Mouse (Mus musculus): ENCODE measurements at regions not wholly inside any gene's neighbourhood (a gene's known extent, or its start where the extent isn't known, plus 50 kb on each side); places are given as distances from the start of the nearest gene placed in this dataset.

DNA sequence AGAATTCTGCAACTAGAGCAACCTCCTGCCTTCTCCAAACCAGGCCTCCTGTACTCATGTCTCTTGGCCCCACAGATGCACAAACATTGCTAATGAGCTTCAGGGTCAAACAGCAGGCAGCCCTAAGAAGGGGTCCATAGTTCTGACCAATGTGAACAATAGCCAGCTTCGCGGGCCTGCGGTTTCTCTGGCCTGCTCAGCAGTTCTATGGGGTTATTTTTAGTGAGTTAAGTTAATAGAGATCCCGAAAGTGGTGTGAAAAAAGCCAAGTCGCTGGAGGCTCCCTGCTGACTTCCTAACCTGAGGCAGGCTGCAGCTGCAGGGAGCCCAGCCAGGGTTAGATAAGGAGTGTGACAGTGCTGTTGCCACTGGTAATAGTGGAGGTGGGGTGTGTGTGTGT lies 106.6 kb downstream of the Pdcd6ip start:
- H3K27ac ChIP-seq (ENCODE audit: low read depth, low read length) = no peak overlapping the region
- no peak overlapping the region for H3K4me3 ChIP-seq (ENCODE audit: low read length)
- H3K4me2 ChIP-seq (ENCODE audit: low read length) = no peak overlapping the region
- WGBS = 7% methylated on average over 5 of the region's 5 CpGs
- no peaks in the 10 kb centered on the region for H3K9me3 ChIP-seq (ENCODE audit: control insufficient read depth, low read length)
- H3K36me3 ChIP-seq (ENCODE audit: control insufficient read depth, insufficient read depth, low read length) = no peaks in the 10 kb centered on the region
- no peaks in the 10 kb centered on the region for H3K4me1 ChIP-seq (ENCODE audit: control insufficient read depth, insufficient read depth, low read depth, low read length)
- no peak overlapping the region for H3K9ac ChIP-seq (ENCODE audit: low read depth, low read length)
- no peak for ATAC-seq
- no peaks in the 10 kb centered on the region for H3K27me3 ChIP-seq (replicated peaks; ENCODE audit: control insufficient read depth, insufficient read depth, low read length)

DNA sequence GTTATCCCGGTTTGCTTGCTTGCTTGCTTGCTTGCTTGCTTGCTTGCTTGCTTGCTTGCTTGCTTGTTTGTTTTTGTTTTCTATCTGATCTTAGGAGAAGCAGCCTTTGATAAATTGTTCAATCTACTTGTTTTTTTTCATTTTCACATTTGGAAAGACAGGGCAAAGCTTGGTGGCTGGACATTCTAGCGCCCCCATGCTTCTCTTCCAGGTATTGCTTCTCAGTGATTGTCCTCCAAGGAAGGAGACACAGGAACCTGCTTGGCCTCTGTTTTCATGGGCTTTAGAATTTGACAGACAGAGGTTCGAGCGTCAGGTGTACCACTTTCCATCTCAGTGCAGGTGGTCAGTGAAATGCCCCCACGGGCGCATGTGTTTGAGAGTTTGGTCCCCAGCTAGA lies 120.8 kb downstream of the Pdcd6ip start:
- Histone ChIP-seq H3K9ac (ENCODE audit: low read depth, low read length) (no peak overlapping the region), H3K4me2 (ENCODE audit: low read length) (no peak overlapping the region), H3K36me3 (ENCODE audit: control insufficient read depth, insufficient read depth, low read length) (no peaks in the 10 kb centered on the region), H3K9me3 (ENCODE audit: control insufficient read depth, low read length) (no peaks in the 10 kb centered on the region), H3K27ac (ENCODE audit: low read depth, low read length) (no peak overlapping the region), H3K27me3 (replicated peaks; ENCODE audit: control insufficient read depth, insufficient read depth, low read length) (no peaks in the 10 kb centered on the region), H3K4me1 (ENCODE audit: control insufficient read depth, insufficient read depth, low read depth, low read length) (no peaks in the 10 kb centered on the region), H3K4me3 (ENCODE audit: low read length) (no peak overlapping the region)
- ATAC-seq = no peak
- 52% methylated on average over 6 of the region's 6 CpGs for WGBS

DNA sequence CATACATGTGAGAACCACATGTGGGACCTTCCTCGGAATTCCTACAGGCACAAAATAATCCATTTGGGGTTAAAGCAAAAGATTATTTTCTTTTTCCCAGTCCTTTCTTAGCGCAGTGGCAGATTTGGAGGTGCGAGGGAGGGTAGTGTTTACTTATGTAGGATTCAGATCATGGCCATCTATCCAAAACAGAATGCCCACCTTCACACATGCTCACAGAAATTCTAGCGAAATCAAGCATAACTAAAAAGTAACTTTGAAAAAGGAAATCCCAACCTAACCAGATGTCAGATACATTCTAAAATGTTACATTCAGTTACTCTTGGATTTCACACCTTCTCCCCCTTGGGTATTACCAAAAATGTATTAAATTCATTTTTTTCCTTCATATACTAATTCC lies 121.6 kb downstream of the Pdcd6ip start:
- H3K4me2 ChIP-seq (ENCODE audit: low read length) = no peak overlapping the region
- H3K9ac ChIP-seq (ENCODE audit: low read depth, low read length) = no peak overlapping the region
- H3K27me3 ChIP-seq (replicated peaks; ENCODE audit: control insufficient read depth, insufficient read depth, low read length) = no peaks in the 10 kb centered on the region
- H3K27ac ChIP-seq (ENCODE audit: low read depth, low read length) = no peak overlapping the region
- no peak for ATAC-seq
- H3K4me3 ChIP-seq (ENCODE audit: low read length) = no peak overlapping the region
- H3K9me3 ChIP-seq (ENCODE audit: control insufficient read depth, low read length) = no peaks in the 10 kb centered on the region
- 95% methylated on average over 4 of the region's 4 CpGs for WGBS
- no peaks in the 10 kb centered on the region for H3K36me3 ChIP-seq (ENCODE audit: control insufficient read depth, insufficient read depth, low read length)
- H3K4me1 ChIP-seq (ENCODE audit: control insufficient read depth, insufficient read depth, low read depth, low read length) = no peaks in the 10 kb centered on the region

DNA sequence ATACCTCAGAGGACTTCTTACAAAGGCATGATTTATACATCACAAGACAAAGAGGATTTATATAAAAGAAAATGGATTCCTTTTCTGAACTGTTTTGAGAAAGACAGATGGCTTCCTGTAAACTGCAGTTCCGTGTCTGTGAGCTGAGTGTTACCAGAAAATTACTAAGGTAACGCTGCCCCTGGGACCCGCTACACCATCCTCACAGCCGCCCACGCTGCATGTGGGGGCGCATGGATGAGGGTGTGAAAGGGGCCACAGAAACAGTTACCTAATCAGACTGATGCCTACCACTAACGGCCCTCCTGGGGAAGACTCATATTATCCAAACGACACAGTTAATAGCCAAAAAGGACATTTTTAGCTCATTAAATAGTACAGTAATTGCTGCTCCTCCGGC lies 129.8 kb downstream of the Pdcd6ip start:
- Histone ChIP-seq H3K4me1 (ENCODE audit: control insufficient read depth, insufficient read depth, low read depth, low read length) (no peaks in the 10 kb centered on the region), H3K9me3 (ENCODE audit: control insufficient read depth, low read length) (no peaks in the 10 kb centered on the region), H3K36me3 (ENCODE audit: control insufficient read depth, insufficient read depth, low read length) (no peaks in the 10 kb centered on the region), H3K4me2 (ENCODE audit: low read length) (no peak overlapping the region), H3K4me3 (ENCODE audit: low read length) (no peak overlapping the region), H3K27ac (ENCODE audit: low read depth, low read length) (no peak overlapping the region), H3K9ac (ENCODE audit: low read depth, low read length) (no peak overlapping the region), H3K27me3 (replicated peaks; ENCODE audit: control insufficient read depth, insufficient read depth, low read length) (no peaks in the 10 kb centered on the region)
- ATAC-seq = 0 out of 2 replicates have a peak, but pooled peaks have one; percentile 11
- 64% methylated on average over 9 of the region's 9 CpGs for WGBS

DNA sequence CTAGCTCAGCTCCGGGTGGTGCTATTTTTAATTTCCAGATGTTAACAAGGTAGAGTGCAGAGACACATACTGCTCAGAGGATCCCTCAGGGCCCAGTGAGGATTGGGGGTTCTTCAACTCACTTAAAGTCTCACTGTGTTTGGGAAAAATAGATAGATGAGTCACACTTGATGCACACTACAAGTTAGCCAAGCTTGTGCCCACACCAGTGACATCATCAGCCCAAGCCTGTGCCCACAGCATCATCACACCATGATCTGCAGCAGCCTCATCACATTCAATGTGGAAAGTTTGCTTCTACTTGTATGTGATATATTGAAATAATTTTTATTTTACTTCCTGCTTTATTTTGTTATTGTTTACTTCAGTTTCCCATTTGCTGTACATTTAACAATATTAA lies 139.2 kb downstream of the Pdcd6ip start:
- Histone ChIP-seq H3K36me3 (ENCODE audit: control insufficient read depth, insufficient read depth, low read length) (no peaks in the 10 kb centered on the region), H3K4me2 (ENCODE audit: low read length) (no peak overlapping the region), H3K9ac (ENCODE audit: low read depth, low read length) (no peak overlapping the region), H3K27ac (ENCODE audit: low read depth, low read length) (no peak overlapping the region), H3K9me3 (ENCODE audit: control insufficient read depth, low read length) (no peaks in the 10 kb centered on the region), H3K4me1 (ENCODE audit: control insufficient read depth, insufficient read depth, low read depth, low read length) (no peaks in the 10 kb centered on the region), H3K27me3 (replicated peaks; ENCODE audit: control insufficient read depth, insufficient read depth, low read length) (no peaks in the 10 kb centered on the region), H3K4me3 (ENCODE audit: low read length) (no peak overlapping the region)
- no peak for ATAC-seq
- WGBS = 84% methylated on average over 1 of the region's 1 CpGs

DNA sequence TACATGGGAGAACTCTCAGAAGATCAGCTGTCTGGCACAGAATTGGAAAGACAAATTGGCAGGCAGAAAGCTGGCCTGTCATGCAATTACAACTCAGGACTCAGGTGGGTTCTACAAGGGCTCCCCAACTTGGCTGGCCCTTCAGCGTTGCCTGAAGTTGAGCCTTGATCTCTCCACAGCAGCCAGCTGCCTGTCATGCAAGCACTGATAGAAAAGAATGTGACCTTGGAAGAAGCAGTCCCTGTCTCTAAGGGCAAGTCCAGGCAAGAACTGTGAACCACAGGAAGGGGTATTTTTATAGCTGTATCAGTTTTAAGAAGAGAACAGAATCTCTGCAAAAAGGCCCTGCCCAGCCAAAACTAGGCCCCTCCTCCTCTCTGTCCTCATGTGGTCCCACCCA lies 140.4 kb downstream of the Pdcd6ip start:
- H3K9me3 ChIP-seq (ENCODE audit: control insufficient read depth, low read length) = no peaks in the 10 kb centered on the region
- no peak overlapping the region for H3K27ac ChIP-seq (ENCODE audit: low read depth, low read length)
- no peak overlapping the region for H3K4me3 ChIP-seq (ENCODE audit: low read length)
- H3K4me1 ChIP-seq (ENCODE audit: control insufficient read depth, insufficient read depth, low read depth, low read length) = no peaks in the 10 kb centered on the region
- 84% methylated on average over 1 of the region's 1 CpGs for WGBS
- no peak overlapping the region for H3K4me2 ChIP-seq (ENCODE audit: low read length)
- H3K27me3 ChIP-seq (replicated peaks; ENCODE audit: control insufficient read depth, insufficient read depth, low read length) = no peaks in the 10 kb centered on the region
- no peaks in the 10 kb centered on the region for H3K36me3 ChIP-seq (ENCODE audit: control insufficient read depth, insufficient read depth, low read length)
- H3K9ac ChIP-seq (ENCODE audit: low read depth, low read length) = no peak overlapping the region
- ATAC-seq = no peak

DNA sequence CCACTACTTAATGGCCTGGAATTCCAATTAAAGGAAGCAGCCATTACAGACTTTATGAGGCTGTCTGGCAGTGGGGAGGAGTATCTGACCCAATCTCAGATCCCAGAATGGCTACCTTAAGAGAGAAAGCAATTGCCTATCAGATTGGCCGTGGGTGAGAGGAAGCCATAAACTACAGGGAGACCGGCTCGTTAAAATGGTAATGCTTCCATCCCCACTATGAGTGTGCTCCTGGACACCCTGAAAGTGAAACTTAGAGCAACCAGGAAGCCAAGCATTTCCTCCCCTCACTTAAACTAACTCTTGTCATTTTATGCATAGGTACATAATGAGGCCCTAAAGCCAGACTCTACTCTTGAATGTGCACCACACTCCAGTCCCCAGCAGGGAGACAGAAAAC lies 141.4 kb downstream of the Pdcd6ip start:
- H3K4me3 ChIP-seq (ENCODE audit: low read length) = no peak overlapping the region
- no peak overlapping the region for H3K4me2 ChIP-seq (ENCODE audit: low read length)
- WGBS = 79% methylated on average over 3 of the region's 3 CpGs
- no peak for ATAC-seq
- H3K27ac ChIP-seq (ENCODE audit: low read depth, low read length) = no peak overlapping the region
- H3K9me3 ChIP-seq (ENCODE audit: control insufficient read depth, low read length) = no peaks in the 10 kb centered on the region
- H3K36me3 ChIP-seq (ENCODE audit: control insufficient read depth, insufficient read depth, low read length) = no peaks in the 10 kb centered on the region
- H3K9ac ChIP-seq (ENCODE audit: low read depth, low read length) = no peak overlapping the region
- no peaks in the 10 kb centered on the region for H3K27me3 ChIP-seq (replicated peaks; ENCODE audit: control insufficient read depth, insufficient read depth, low read length)
- no peaks in the 10 kb centered on the region for H3K4me1 ChIP-seq (ENCODE audit: control insufficient read depth, insufficient read depth, low read depth, low read length)

DNA sequence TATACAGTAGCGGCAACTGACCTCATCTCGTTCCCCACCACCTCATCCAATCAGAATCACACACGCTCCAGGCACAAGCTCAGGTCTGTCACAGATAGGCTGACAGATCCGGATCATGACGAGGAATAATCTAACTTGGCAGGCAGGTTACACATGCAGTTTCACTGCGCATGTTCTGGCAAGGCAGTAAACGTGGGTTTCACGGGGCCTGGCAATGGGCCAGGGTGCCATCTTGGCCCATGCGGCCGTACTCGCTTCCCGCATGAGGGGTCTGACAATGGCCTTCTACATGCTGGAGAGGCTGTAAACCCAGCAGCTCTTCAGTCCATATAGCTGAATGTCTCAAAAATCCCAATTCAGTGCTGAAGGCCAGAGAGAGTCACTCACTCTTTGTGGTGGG lies 154.1 kb downstream of the Pdcd6ip start:
- H3K4me2 ChIP-seq (ENCODE audit: low read length) = no peak overlapping the region
- H3K9ac ChIP-seq (ENCODE audit: low read depth, low read length) = no peak overlapping the region
- H3K4me1 ChIP-seq (ENCODE audit: control insufficient read depth, insufficient read depth, low read depth, low read length) = no peaks in the 10 kb centered on the region
- H3K27me3 ChIP-seq (replicated peaks; ENCODE audit: control insufficient read depth, insufficient read depth, low read length) = no peaks in the 10 kb centered on the region
- H3K9me3 ChIP-seq (ENCODE audit: control insufficient read depth, low read length) = no peaks in the 10 kb centered on the region
- WGBS = 86% methylated on average over 12 of the region's 12 CpGs
- ATAC-seq = no peak
- no peak overlapping the region for H3K4me3 ChIP-seq (ENCODE audit: low read length)
- no peak overlapping the region for H3K27ac ChIP-seq (ENCODE audit: low read depth, low read length)
- no peaks in the 10 kb centered on the region for H3K36me3 ChIP-seq (ENCODE audit: control insufficient read depth, insufficient read depth, low read length)

DNA sequence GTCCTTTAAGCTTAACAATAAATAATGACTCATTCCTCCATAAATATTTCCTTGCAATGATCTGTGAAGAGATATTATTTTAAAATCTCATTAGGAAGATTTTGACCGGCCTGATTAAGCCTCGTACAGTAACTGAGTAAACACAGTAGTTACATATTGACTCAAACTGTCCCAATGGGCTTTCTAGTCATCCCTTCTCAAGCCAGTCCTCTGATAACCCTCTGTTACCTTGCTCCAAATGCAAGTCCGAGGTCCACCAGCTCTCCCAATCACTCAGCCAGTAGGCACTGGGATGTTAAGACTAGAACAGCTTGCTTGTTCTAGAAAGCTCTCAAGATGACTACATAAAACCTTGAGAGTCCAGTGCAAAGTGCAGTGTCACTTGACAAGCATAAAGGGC lies 160.6 kb downstream of the Pdcd6ip start:
- no peaks in the 10 kb centered on the region for H3K36me3 ChIP-seq (ENCODE audit: control insufficient read depth, insufficient read depth, low read length)
- no peak overlapping the region for H3K27ac ChIP-seq (ENCODE audit: low read depth, low read length)
- no peak for ATAC-seq
- no peaks in the 10 kb centered on the region for H3K27me3 ChIP-seq (replicated peaks; ENCODE audit: control insufficient read depth, insufficient read depth, low read length)
- no peaks in the 10 kb centered on the region; the same call in 1 of the 2 replicates for H3K9me3 ChIP-seq (ENCODE audit: control insufficient read depth, low read length)
- H3K4me2 ChIP-seq (ENCODE audit: low read length) = no peak overlapping the region
- WGBS = 83% methylated on average over 3 of the region's 3 CpGs
- no peak overlapping the region for H3K4me3 ChIP-seq (ENCODE audit: low read length)
- H3K9ac ChIP-seq (ENCODE audit: low read depth, low read length) = no peak overlapping the region
- H3K4me1 ChIP-seq (ENCODE audit: control insufficient read depth, insufficient read depth, low read depth, low read length) = no peaks in the 10 kb centered on the region

DNA sequence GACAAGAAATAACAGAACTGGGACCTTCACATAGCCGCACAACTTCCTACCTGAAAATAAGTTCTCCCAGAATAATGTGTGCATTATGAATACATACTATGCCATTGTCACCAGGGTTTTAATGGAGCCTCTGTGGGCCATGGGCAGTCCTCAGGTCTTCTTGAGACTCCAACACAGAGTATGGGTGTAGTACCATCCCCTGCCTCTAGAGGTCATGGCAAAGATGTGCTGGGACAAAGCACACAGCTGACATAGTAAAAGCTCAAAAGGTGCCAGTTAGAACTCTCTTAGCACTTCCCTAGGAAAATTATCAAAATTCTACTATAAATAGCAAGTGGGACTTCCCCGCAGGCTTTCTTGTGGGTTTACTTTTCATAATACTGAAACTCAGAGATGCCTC lies 179.5 kb downstream of the Pdcd6ip start:
- no peaks in the 10 kb centered on the region for H3K4me1 ChIP-seq (ENCODE audit: control insufficient read depth, insufficient read depth, low read depth, low read length)
- H3K27ac ChIP-seq (ENCODE audit: low read depth, low read length) = no peak overlapping the region
- H3K27me3 ChIP-seq (replicated peaks; ENCODE audit: control insufficient read depth, insufficient read depth, low read length) = no peaks in the 10 kb centered on the region
- no peak overlapping the region for H3K9ac ChIP-seq (ENCODE audit: low read depth, low read length)
- H3K36me3 ChIP-seq (ENCODE audit: control insufficient read depth, insufficient read depth, low read length) = no peaks in the 10 kb centered on the region
- H3K4me3 ChIP-seq (ENCODE audit: low read length) = no peak overlapping the region
- H3K4me2 ChIP-seq (ENCODE audit: low read length) = no peak overlapping the region
- 81% methylated on average over 2 of the region's 2 CpGs for WGBS
- no peaks in the 10 kb centered on the region for H3K9me3 ChIP-seq (ENCODE audit: control insufficient read depth, low read length)
- ATAC-seq = no peak

Measured in hindbrain, embryonic 16.5 days (tissue).